Mouse (Mus musculus): Measurements from ENCODE around the gene Rbm24. TPM values are rescaled to one million over a fixed set of nuclear protein-coding genes. Genes with fewer than 3 reads are reported as not detected.

Gene Rbm24
- total RNA-seq, 2 experiments from 2014 or later = 20.2 to 31.9 TPM

DNA sequence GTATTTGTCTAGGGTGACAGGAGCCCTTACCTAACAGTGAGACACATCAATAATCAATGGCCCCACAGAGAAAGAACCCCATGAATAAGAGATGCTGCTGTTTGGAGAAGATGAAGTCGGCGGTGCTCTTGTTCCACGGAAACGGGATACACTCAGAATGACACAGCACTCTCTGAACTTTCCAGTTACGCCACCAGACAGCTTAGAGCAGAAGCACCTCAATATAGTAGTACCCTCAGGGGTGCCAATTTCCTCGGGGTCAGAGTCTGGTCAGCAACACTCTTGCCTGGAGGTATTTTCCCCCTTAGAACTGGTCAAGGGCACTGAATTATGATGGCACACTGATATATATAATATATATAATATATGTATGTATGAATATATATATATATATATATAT, 27.8 kb downstream of the Rbm24 start:
- DNase-seq (ENCODE audit: extremely low spot score in 1 of 2, low spot score in 2 of 2) = no peak
- no peak for TF ChIP-seq CTCF (IDR thresholded peaks at IDR 0.05)
- Histone ChIP-seq H3K4me3 (no peak overlapping the region), H3K27ac (no peak overlapping the region)
- intact Hi-C loops (cut with DNase I) = no loop called here

DNA sequence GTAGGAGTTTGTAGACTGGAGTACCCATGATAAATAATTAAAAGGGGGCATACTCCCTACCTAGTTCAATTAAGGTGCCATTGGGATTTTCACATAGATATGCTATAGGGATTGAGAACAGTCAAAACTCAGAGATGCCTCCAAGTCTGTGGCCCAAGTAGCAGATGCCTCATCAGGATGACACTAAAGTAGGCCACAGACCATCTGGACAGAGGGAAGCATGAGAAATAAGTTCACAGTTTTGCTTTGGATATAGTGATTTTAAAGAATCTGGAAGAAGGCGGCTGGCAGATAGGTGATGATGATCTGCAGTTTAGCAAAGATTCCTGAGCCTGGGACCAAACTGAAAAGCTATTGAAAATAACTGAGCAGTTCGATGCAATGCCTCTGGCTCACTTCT, 30.0 kb downstream of the Rbm24 start:
- DNase-seq (ENCODE audit: extremely low spot score in 1 of 2, low spot score in 2 of 2) = no peak
- no peak for TF ChIP-seq CTCF (IDR thresholded peaks at IDR 0.05)
- no peak overlapping the region for H3K27ac ChIP-seq
- intact Hi-C loops (cut with DNase I) = no loop called here
- H3K4me3 ChIP-seq = no peak overlapping the region

DNA sequence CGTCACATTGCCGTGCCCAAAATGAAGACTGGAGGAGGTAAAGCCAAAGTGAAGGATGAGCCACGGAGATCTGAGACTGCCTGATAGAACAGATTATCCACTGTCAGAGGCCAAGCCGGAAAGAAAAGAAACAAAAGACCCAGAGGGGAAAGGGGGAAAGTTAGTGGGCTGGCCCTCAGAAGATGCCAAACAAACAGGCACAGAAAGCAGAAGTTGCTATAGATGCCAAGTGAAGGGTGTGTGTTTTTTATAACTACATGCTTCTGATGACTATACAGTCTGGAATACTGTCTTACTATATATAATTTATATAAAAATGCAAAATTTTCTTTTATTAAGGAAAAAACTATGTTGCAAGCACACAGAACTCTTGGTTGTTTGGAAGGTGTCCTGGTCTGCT, 31.7 kb downstream of the Rbm24 start:
- Histone ChIP-seq H3K27ac (no peak overlapping the region), H3K4me3 (no peak overlapping the region)
- intact Hi-C loops (cut with DNase I) = no loop called here
- DNase-seq (ENCODE audit: extremely low spot score in 1 of 2, low spot score in 2 of 2) = no peak
- TF ChIP-seq CTCF (IDR thresholded peaks at IDR 0.05) = no peak

DNA sequence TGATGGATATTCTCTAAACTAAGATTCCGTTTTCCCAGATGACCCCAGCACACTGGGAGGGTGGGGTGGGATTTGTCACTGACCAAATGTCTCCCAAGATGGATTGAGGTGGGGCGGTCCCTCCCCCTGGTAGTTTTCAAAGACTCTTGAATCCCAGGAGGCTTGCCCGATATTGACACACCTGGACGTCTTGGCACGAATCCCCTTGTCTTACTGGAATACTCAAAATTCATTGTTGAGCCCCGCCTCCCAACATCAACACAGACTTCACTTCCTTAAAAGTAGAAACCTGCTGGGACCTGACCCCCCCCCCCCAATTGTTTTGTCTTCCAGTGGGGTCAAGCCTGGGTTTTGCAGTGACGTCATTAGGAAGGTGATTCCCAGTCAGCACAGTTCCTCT, 32.4 kb downstream of the Rbm24 start:
- intact Hi-C loops (cut with DNase I) = no loop called here
- no peak for DNase-seq (ENCODE audit: extremely low spot score in 1 of 2, low spot score in 2 of 2)
- H3K4me3 ChIP-seq = no peak overlapping the region
- no peak for TF ChIP-seq CTCF (IDR thresholded peaks at IDR 0.05)
- H3K27ac ChIP-seq = no peak overlapping the region

DNA sequence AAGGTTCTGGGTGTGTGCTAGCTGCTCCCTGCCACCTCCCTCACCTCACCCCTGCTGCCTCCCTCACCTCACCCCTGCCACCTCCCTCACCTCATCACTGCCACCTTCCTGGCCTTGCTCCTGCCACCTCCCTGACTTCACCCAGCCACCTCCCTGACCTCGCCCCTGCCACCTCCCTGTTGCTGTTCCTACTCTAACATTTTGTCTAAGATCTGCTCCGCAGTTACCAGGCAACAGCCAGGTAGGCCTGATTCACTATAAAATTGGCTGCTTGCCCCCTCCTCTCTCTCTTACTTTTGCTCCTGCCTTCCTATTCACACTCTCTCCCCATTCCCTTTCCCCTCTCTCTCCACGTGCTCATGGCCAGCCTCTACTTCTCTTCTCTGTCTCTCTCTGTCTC, 33.3 kb downstream of the Rbm24 start:
- Histone ChIP-seq H3K4me3 (no peak overlapping the region), H3K27ac (no peak overlapping the region)
- intact Hi-C loops (cut with DNase I) = no loop called here
- TF ChIP-seq CTCF (IDR thresholded peaks at IDR 0.05) = no peak
- no peak for DNase-seq (ENCODE audit: extremely low spot score in 1 of 2, low spot score in 2 of 2)

DNA sequence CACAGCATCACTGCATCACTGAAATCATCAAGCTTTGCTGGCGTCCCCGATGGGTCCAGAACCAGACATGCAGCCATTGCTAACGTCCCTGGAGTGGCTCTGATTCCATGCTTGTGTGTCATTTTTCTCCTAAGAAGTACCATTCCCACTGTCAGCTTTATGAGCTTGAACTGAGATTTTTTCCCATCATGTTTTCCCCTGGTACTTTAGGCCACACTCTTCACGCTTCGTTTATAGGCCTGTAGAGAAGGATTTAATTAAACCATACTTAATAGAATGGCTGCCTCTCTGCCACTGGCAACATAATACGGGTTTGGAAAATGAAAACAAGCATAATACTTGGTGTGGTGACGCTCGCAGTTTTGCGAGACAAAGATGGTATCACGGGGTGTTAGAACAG, 41.3 kb downstream of the Rbm24 start:
- Histone ChIP-seq H3K4me3 (no peak overlapping the region), H3K27ac (no peak overlapping the region)
- TF ChIP-seq CTCF (IDR thresholded peaks at IDR 0.05) = no peak
- DNase-seq (ENCODE audit: extremely low spot score in 1 of 2, low spot score in 2 of 2) = no peak
- intact Hi-C loops (cut with DNase I) = no loop called here

DNA sequence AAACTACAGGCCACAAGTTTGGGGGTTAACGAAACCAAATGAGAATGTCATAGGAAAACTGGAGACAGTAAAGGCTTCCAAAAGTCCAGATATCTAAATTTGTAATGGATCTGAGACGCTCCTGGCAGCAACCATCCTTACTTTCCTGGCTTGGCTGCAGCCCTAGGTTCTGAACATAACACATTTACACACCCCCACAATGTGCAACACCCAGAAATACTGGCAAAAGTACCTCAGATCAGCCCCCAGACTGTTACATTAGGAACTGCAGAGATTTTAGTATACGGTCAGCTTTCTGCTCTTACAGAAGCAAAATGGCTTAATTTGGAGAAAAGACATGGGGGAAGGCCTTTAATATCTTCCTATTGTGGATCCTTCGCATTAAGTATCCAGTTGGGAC, 44.0 kb downstream of the Rbm24 start:
- TF ChIP-seq CTCF (IDR thresholded peaks at IDR 0.05) = peak; percentile 10; the same call in 1 of the 2 replicates
- DNase-seq (ENCODE audit: extremely low spot score in 1 of 2, low spot score in 2 of 2) = no peak
- H3K27ac ChIP-seq = peak overlapping the region; percentile 19; the same call in 1 of the 2 replicates
- H3K4me3 ChIP-seq = no peak overlapping the region
- intact Hi-C loops (cut with DNase I) = loop anchor here (1.0 to 5.0 kb wide), 3 partner anchors 26 to 40 kb away; partner anchors contain the start of gene Cap2

DNA sequence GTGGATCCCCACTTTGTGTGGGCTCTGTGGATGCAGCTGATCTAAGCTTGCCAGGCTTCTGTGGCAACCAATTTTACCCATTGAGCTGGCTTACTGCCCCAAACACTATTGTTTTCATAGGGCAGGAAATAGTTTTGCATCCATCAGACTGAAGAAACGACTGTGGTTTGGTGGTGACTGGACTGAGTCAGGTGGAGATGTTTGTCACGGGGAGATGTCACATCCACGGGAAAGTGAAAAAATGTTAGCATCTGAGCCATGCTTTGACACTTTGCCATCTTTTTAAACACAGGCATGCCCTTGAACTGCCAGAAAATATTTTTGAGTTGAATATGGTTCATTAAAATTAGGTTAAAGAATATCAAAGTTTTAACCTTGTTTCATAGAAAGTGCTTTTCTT, 45.5 kb downstream of the Rbm24 start:
- intact Hi-C loops (cut with DNase I) = loop anchor here (5.0 kb wide), 2 partner anchors 39 to 41 kb away; partner anchors contain the start of gene Cap2
- no peak for DNase-seq (ENCODE audit: extremely low spot score in 1 of 2, low spot score in 2 of 2)
- TF ChIP-seq CTCF (IDR thresholded peaks at IDR 0.05) = no peak
- H3K27ac ChIP-seq = no peak overlapping the region
- H3K4me3 ChIP-seq = no peak overlapping the region

DNA sequence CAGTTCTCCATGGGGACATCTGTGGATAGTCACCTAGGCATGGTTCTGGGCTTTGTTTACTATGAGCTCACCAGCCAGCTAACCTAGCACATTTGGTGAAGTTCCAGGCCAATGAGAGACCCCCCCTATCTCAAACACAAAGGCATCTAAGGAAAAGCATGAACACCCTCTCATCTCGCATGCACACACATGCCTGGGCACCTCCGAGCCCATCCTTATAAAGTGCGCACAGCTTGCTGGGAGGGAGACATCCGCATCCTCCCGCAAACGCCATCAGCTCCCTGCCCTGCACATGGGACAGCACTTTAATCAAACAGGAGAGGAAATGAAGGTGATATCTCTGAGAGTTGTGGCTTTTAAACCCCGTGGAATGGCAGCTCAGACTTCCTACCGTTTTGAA, 50.0 kb downstream of the Rbm24 start:
- intact Hi-C loops (cut with DNase I) = no loop called here
- Histone ChIP-seq H3K4me3 (no peak overlapping the region), H3K27ac (no peak overlapping the region)
- no peak for DNase-seq (ENCODE audit: extremely low spot score in 1 of 2, low spot score in 2 of 2)
- no peak for TF ChIP-seq CTCF (IDR thresholded peaks at IDR 0.05)

DNA sequence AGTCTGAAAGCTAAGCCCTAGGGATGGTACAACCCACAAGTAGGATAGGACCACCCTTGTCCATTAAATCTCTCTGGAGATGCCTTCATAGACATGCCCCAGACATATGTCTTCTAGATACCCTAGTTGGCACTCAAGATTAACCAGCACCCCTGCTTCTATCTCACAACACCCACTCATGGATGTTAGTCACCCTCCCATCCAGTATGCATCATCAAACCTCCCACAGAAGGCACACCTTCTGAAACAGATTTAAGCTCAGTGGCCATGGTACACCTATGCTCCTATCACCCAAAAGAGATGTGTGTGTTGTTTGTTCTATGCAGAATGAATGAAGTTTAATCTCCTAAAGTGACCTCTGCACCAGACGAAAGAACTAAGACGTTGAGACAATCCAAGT, 51.3 kb downstream of the Rbm24 start:
- intact Hi-C loops (cut with DNase I) = no loop called here
- no peak for DNase-seq (ENCODE audit: extremely low spot score in 1 of 2, low spot score in 2 of 2)
- Histone ChIP-seq H3K27ac (no peak overlapping the region), H3K4me3 (no peak overlapping the region)
- TF ChIP-seq CTCF (IDR thresholded peaks at IDR 0.05) = no peak

Other genes starting within 250 kb of the Rbm24 start
- not detected for gene Stmnd1, start 144.7 kb upstream of the Rbm24 start, total RNA-seq (2021)
- gene Cap2, start 83.4 kb downstream of the Rbm24 start, total RNA-seq (2021) = 100 to 1,000 TPM; 264 to 278 TPM